Mouse (Mus musculus) gastrocnemius, adult 8-10 months (tissue): Measurements from ENCODE around the gene Svop. TPM values are rescaled to one million over a fixed set of nuclear protein-coding genes. Genes with fewer than 3 reads are reported as not detected.

Experiments used
- DNase-seq, 2 experiments: peaks; one replicate each; pipeline ENCODE4 v3.0.0; 2022; ENCODE audit warnings: low spot score in 2 of 2
- total RNA-seq, 4 experiments: library from RNA; stranded (reverse); gene quantifications; 2 replicates each; pipeline ENCODE4 v1.2.4; 2022

Gene Svop
- total RNA-seq, 4 experiments from 2014 or later = not detected

- DNase-seq = no peak
Measured at GRCm38 (mm10) chr5:113996458-113996857, 94.9 kb downstream of the Svop start.

GRCm38 (mm10) chr5:113993487-113994465 is 97.6 kb downstream of the Svop start, which contains the start of gene Ssh1:
TSS of gene Ssh1 (minus strand) at chr5:113993894.
- peak; percentile 82 to 87 for DNase-seq

GRCm38 (mm10) chr5:113993031-113993486 is 98.3 kb downstream of the Svop start:
- peak in 1 of 2 experiments; percentile 28 for DNase-seq

GRCm38 (mm10) chr5:113992339-113992831 is 99.0 kb downstream of the Svop start:
- DNase-seq = no peak

GRCm38 (mm10) chr5:113991141-113991540 is 100.2 kb downstream of the Svop start:
- DNase-seq = no peak

GRCm38 (mm10) chr5:113990593-113990992 is 100.8 kb downstream of the Svop start:
- DNase-seq = no peak

GRCm38 (mm10) chr5:113989437-113990024 is 101.8 kb downstream of the Svop start:
- DNase-seq = no peak

- peak; percentile 43 to 54 for DNase-seq
Measured at GRCm38 (mm10) chr5:113986182-113986961, 105.0 kb downstream of the Svop start.

- DNase-seq = no peak
Measured at GRCm38 (mm10) chr5:113985737-113986136, 105.6 kb downstream of the Svop start.

GRCm38 (mm10) chr5:113984025-113984740 is 107.2 kb downstream of the Svop start:
- DNase-seq = no peak

GRCm38 (mm10) chr5:113983541-113983940 is 107.8 kb downstream of the Svop start:
- no peak for DNase-seq

- no peak for DNase-seq
Measured at GRCm38 (mm10) chr5:113981843-113982242, 109.5 kb downstream of the Svop start.

- DNase-seq = no peak
Measured at GRCm38 (mm10) chr5:113981171-113981570, 110.2 kb downstream of the Svop start.

- no peak for DNase-seq
Measured at GRCm38 (mm10) chr5:113980511-113980910, 110.9 kb downstream of the Svop start.

- peak in 1 of 2 experiments; percentile 31 for DNase-seq
Measured at GRCm38 (mm10) chr5:113977309-113977708, 114.1 kb downstream of the Svop start.

Other genes with a start within 250 kb of the Svop start
- 1 to 10 TPM; 7.0 to 9.8 (median 8.2) TPM for gene Coro1c, start 182.8 kb downstream of the Svop start, total RNA-seq
- 1 to 10 TPM; 6.3 to 9.8 (median 6.9) TPM for gene Ssh1, start 97.7 kb downstream of the Svop start, total RNA-seq
- not detected for gene Dao, start 87.9 kb downstream of the Svop start, total RNA-seq
- gene Usp30, start 26.1 kb downstream of the Svop start, total RNA-seq = 1 to 10 TPM; 7.8 to 9.4 (median 8.6) TPM
- 1 to 10 TPM in 1 of 4 experiments, under 1 TPM in 2, not detected in 1; 0.67 to 1.2 (median 0.94) TPM for gene Alkbh2, start 36.6 kb upstream of the Svop start, total RNA-seq
- 10 to 100 TPM in 2 of 4 experiments, 1 to 10 TPM in 2; 6.8 to 11.5 (median 10.0) TPM for gene Ung, start 38.8 kb upstream of the Svop start, total RNA-seq
- 100 to 1,000 TPM; 163 to 191 (median 187) TPM for gene Acacb, start 55.0 kb upstream of the Svop start, total RNA-seq
- not detected for gene Foxn4, start 182.2 kb upstream of the Svop start, total RNA-seq
- gene Myo1h, start 197.6 kb upstream of the Svop start, total RNA-seq = not detected